Mouse (Mus musculus) midbrain, embryonic 13.5 days (tissue): Measurements from ENCODE around the gene Ino80e. TPM values are rescaled to one million over a fixed set of nuclear protein-coding genes. Genes with fewer than 3 reads are reported as not detected.

Source experiments
- ATAC-seq: fragments of 200-750 bp; cut with Nextera tagmentation; 2 replicates; pipeline ENCODE4 v1.8.0; 2017; ENCODE audit warnings: mild to moderate bottlenecking, moderate TSS enrichment, moderate library complexity
- H3K27ac ChIP-seq: fragments of 300-500 bp; sonication (generic); 2 replicates; pipeline ENCODE4 v1.5.1; 2015; ENCODE audit warnings: inconsistent platforms, mild to moderate bottlenecking, moderate library complexity
- H3K27me3 ChIP-seq: fragments of 300-500 bp; sonication (generic); 2 replicates; pipeline ENCODE4 v1.6.1; 2015; ENCODE audit warnings: mild to moderate bottlenecking, inconsistent platforms
- H3K36me3 ChIP-seq: fragments of 300-500 bp; sonication (generic); 2 replicates; pipeline ENCODE4 v1.6.1; 2015; ENCODE audit warnings: mild to moderate bottlenecking, inconsistent platforms
- H3K4me1 ChIP-seq: fragments of 300-500 bp; sonication (generic); replicated peaks from 2 replicates; pipeline ENCODE4 v1.6.1; 2015; ENCODE audit warnings: inconsistent platforms
- H3K4me2 ChIP-seq: fragments of 300-500 bp; sonication (generic); replicated peaks from 2 replicates; pipeline ENCODE4 v1.6.1; 2015; ENCODE audit warnings: moderate library complexity, mild to moderate bottlenecking, inconsistent platforms
- H3K4me3 ChIP-seq: fragments of 300-500 bp; sonication (generic); replicated peaks from 2 replicates; pipeline ENCODE4 v1.5.1; 2015; ENCODE audit warnings: mild to moderate bottlenecking, inconsistent platforms
- H3K9ac ChIP-seq: fragments of 300-500 bp; sonication (generic); replicated peaks from 2 replicates; pipeline ENCODE4 v1.6.1; 2015; ENCODE audit warnings: mild to moderate bottlenecking, inconsistent platforms
- H3K9me3 ChIP-seq: fragments of 300-500 bp; sonication (generic); 2 replicates; pipeline ENCODE4 v1.6.1; 2016; ENCODE audit warnings: mild to moderate bottlenecking, inconsistent platforms
- WGBS: fragments of 180-500 bp; shearing (Covaris S2); methylation state at CpG from one replicate; pipeline ENCODE4 v1.1.7; 2015; 5-methylcytosine and 5-hydroxymethylcytosine counted together
- polyA plus RNA-seq: library from polyadenylated mRNA; unstranded; fragments of >200 nt; fragmentation: Nextera tagmentation; extraction: Ambion mirVana; gene quantifications from 2 replicates; pipeline ENCODE4 v1.2.1, GENCODE M21; 2015

The Ino80e gene
- polyA plus RNA-seq, 1 experiment from 2014 or later, result 88.8 TPM

GRCm38 (mm10) chr7:126881040-126881439 lies 18.9 kb upstream of the Ino80e start:
- Histone ChIP-seq H3K27me3 (no peaks in the 10 kb centered on the region), H3K36me3 (peaks cover 44% of the 10 kb centered on the region), H3K4me2 (peak overlapping the region; percentile 93), H3K9ac (peak overlapping the region; percentile 91), H3K9me3 (no peaks in the 10 kb centered on the region), H3K4me3 (peak overlapping the region; percentile 69), H3K4me1 (peaks cover 37% of the 10 kb centered on the region), H3K27ac (no peak overlapping the region; the same call in 1 of the 2 replicates)
- ATAC-seq, result no peak
- 83% methylated on average over 6 of the region's 6 CpGs for WGBS

- Histone ChIP-seq H3K4me2 (no peak overlapping the region), H3K4me3 (no peak overlapping the region), H3K4me1 (peaks cover 22% of the 10 kb centered on the region), H3K9ac (no peak overlapping the region), H3K27me3 (no peaks in the 10 kb centered on the region), H3K9me3 (no peaks in the 10 kb centered on the region), H3K36me3 (peaks cover 83% of the 10 kb centered on the region), H3K27ac (no peak overlapping the region)
- ATAC-seq, result no peak
- 100% methylated on average over 1 of the region's 1 CpGs for whole genome bisulfite sequencing
These were observed 15.1 kb upstream of the Ino80e start for GRCm38 (mm10) chr7:126877239-126877638.

DNA sequence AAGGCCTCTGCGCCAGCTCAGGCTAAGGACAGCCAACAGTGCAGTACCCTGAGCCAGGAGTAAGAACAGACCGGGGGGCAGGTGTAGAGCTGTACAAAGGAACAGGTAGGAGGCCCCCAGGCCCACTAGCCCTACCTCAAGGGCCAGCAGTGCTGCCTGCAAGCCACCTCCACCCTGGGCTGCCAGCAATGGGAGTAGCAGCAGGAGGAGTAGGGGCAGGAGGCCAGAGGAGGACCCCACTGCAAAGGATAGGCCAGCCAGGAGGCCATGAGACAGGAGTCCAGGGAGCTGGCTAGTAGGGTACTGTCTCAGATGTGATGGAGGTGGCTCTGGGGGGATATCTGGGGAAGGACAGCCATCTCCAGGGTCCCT lies 8.3 kb upstream of the Ino80e start:
- Histone ChIP-seq H3K9ac (no peak overlapping the region), H3K36me3 (peaks cover 100% of the 10 kb centered on the region), H3K9me3 (no peaks in the 10 kb centered on the region), H3K4me2 (no peak overlapping the region), H3K4me1 (no peaks in the 10 kb centered on the region), H3K27me3 (no peaks in the 10 kb centered on the region), H3K4me3 (no peak overlapping the region), H3K27ac (no peak overlapping the region)
- no peak for ATAC-seq
- 100% methylated on average over 2 of the region's 2 CpGs for WGBS

DNA sequence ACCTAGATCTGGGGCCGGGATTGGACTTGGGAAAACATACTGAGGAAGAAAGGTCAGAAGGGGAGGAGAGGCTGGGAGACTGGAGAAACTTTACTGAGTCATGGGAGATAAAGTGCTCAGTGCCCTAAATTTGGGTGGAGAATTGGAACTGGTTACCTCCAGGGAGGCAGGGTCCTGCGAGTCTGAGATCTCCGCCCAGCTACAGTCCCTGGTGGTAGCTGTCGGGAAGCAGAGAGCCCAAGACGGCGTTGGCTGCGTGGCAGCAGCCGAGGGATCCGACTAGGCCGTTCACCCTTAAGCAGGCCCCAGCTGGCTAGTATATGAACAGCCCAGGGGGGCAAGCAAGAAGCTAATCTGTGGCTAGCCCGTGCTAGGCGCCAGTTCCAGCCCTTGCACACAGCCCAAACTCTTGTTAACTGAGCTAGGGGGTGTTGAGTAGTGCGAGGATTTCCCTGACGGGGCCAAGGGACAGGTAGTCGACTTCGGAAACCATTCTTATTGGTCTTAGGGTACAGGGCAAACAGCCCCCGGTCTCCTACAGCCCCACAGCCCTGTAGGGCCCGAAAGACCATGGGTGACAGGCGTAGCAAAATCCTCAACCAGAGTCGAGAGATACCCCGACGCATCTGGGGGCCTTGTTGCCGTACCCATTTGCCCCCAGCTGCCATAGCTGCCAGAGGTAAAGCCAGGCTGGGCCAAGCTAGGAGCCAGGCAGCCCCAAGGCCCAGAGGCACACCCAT lies 7.8 kb upstream of the Ino80e start:
- H3K4me1 ChIP-seq, result no peaks in the 10 kb centered on the region
- WGBS, result 94% methylated on average over 23 of the region's 23 CpGs

GRCm38 (mm10) chr7:126868003-126868402 lies 5.8 kb upstream of the Ino80e start:
- 83% methylated on average over 12 of the region's 12 CpGs for WGBS
- H3K36me3 ChIP-seq, result peaks cover 93% of the 10 kb centered on the region

More for the DNA sequence above, 7.8 kb upstream of the Ino80e start:
- no peak for ATAC-seq
- H3K4me2 ChIP-seq, result no peak overlapping the region
- no peaks in the 10 kb centered on the region for H3K27me3 ChIP-seq
- H3K9ac ChIP-seq, result no peak overlapping the region
- H3K36me3 ChIP-seq, result peaks cover 100% of the 10 kb centered on the region
- H3K27ac ChIP-seq, result no peak overlapping the region
- no peaks in the 10 kb centered on the region for H3K9me3 ChIP-seq
- no peak overlapping the region for H3K4me3 ChIP-seq

GRCm38 (mm10) chr7:126867534-126867933 lies 5.4 kb upstream of the Ino80e start:
- Histone ChIP-seq H3K4me2 (no peak overlapping the region), H3K27ac (no peak overlapping the region), H3K36me3 (peaks cover 88% of the 10 kb centered on the region), H3K9ac (no peak overlapping the region), H3K27me3 (no peaks in the 10 kb centered on the region), H3K4me1 (peaks cover 20% of the 10 kb centered on the region), H3K9me3 (no peaks in the 10 kb centered on the region), H3K4me3 (no peak overlapping the region)
- 86% methylated on average over 2 of the region's 2 CpGs for WGBS
- ATAC-seq, result no peak

More at GRCm38 (mm10) chr7:126868003-126868402, 5.8 kb upstream of the Ino80e start:
- Histone ChIP-seq H3K27me3 (no peaks in the 10 kb centered on the region), H3K4me2 (no peak overlapping the region), H3K4me1 (peaks cover 15% of the 10 kb centered on the region), H3K4me3 (no peak overlapping the region), H3K9ac (no peak overlapping the region), H3K27ac (no peak overlapping the region), H3K9me3 (no peaks in the 10 kb centered on the region)
- no peak for ATAC-seq

DNA sequence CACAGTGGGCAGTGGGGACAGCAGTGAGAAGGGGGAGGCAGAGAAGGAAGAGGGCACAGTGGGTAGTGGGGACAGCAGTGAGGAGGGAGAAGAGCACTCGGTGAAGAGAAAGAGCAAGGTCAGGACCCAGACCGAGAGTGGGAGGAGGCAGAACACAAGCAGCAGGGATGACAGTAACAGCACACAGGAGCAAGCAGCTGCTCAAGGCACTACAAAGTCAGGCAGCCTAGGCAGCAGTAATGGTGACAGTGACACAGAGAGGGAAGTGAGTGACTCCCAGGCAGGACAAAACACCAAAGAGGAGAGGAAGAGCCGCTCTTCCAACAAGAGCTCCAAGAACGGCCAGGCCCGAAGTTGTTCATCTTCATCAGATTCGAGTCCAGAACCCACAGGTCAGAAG lies 1.6 kb upstream of the Ino80e start:
- H3K36me3 ChIP-seq, result peaks cover 65% of the 10 kb centered on the region
- peaks cover 30% of the 10 kb centered on the region for H3K4me1 ChIP-seq
- H3K9ac ChIP-seq, result peak overlapping the region; percentile 66
- H3K4me3 ChIP-seq, result peak overlapping the region; percentile 66
- H3K27me3 ChIP-seq, result no peaks in the 10 kb centered on the region
- 68% methylated on average over 6 of the region's 6 CpGs for WGBS
- H3K9me3 ChIP-seq, result no peaks in the 10 kb centered on the region
- peak overlapping the region; percentile 84 for H3K27ac ChIP-seq
- ATAC-seq, result no peak
- peak overlapping the region; percentile 83 for H3K4me2 ChIP-seq

- H3K9ac ChIP-seq, result peak within 1 kb of the TSS; percentile 66
- peak within 1 kb of the TSS; percentile 83 for H3K4me2 ChIP-seq
- H3K9me3 ChIP-seq, result no peaks in the 10 kb centered on the region
- no peaks in the 10 kb centered on the region for H3K27me3 ChIP-seq
- H3K4me1 ChIP-seq, result peaks cover 30% of the 10 kb centered on the region
- ATAC-seq, result peak; percentile 90
- peak within 1 kb of the TSS; percentile 66 for H3K4me3 ChIP-seq
- WGBS, result 3% methylated on average over 42 of the region's 42 CpGs
- H3K27ac ChIP-seq, result peak within 1 kb of the TSS; percentile 84
- H3K36me3 ChIP-seq, result peaks cover 60% of the 10 kb centered on the region
These were observed 597 bp downstream of the Ino80e start, which contains the start of gene Hirip3 for GRCm38 (mm10) chr7:126861429-126862130. TSS of gene Hirip3 (plus strand) at chr7:126861972.

GRCm38 (mm10) chr7:126860987-126861386 lies 1.2 kb downstream of the Ino80e start:
- peak overlapping the region; percentile 83 for H3K4me2 ChIP-seq
- H3K4me1 ChIP-seq, result peaks cover 30% of the 10 kb centered on the region
- H3K36me3 ChIP-seq, result peaks cover 60% of the 10 kb centered on the region
- WGBS, result 79% methylated on average over 5 of the region's 5 CpGs
- H3K9me3 ChIP-seq, result no peaks in the 10 kb centered on the region
- no peaks in the 10 kb centered on the region for H3K27me3 ChIP-seq
- H3K27ac ChIP-seq, result no peak overlapping the region
- ATAC-seq, result no peak
- H3K4me3 ChIP-seq, result peak overlapping the region; percentile 66
- peak overlapping the region; percentile 66 for H3K9ac ChIP-seq

GRCm38 (mm10) chr7:126856741-126857420 lies 5.3 kb downstream of the Ino80e start:
- Histone ChIP-seq H3K9me3 (no peaks in the 10 kb centered on the region), H3K4me2 (no peak overlapping the region), H3K4me1 (peaks cover 9% of the 10 kb centered on the region), H3K27me3 (no peaks in the 10 kb centered on the region), H3K36me3 (peaks cover 76% of the 10 kb centered on the region), H3K4me3 (no peak overlapping the region), H3K9ac (no peak overlapping the region), H3K27ac (no peak overlapping the region)
- 78% methylated on average over 9 of the region's 9 CpGs for WGBS
- ATAC-seq, result no peak

- 85% methylated on average over 3 of the region's 3 CpGs for WGBS
- ATAC-seq, result no peak
- H3K36me3 ChIP-seq, result peaks cover 81% of the 10 kb centered on the region
- H3K4me3 ChIP-seq, result no peak overlapping the region
- H3K4me1 ChIP-seq, result peaks cover 1% of the 10 kb centered on the region
- H3K27me3 ChIP-seq, result no peaks in the 10 kb centered on the region; the same call in 1 of the 2 replicates
- H3K9me3 ChIP-seq, result no peaks in the 10 kb centered on the region
- H3K27ac ChIP-seq, result no peak overlapping the region
- H3K4me2 ChIP-seq, result no peak overlapping the region
- no peak overlapping the region for H3K9ac ChIP-seq
These were observed 6.5 kb downstream of the Ino80e start for GRCm38 (mm10) chr7:126855641-126856040.

GRCm38 (mm10) chr7:126853454-126853853 lies 8.7 kb downstream of the Ino80e start:
- Histone ChIP-seq H3K4me1 (peaks cover 11% of the 10 kb centered on the region), H3K9ac (no peak overlapping the region), H3K9me3 (no peaks in the 10 kb centered on the region), H3K27ac (no peak overlapping the region), H3K4me2 (no peak overlapping the region), H3K36me3 (peaks cover 67% of the 10 kb centered on the region), H3K4me3 (no peak overlapping the region), H3K27me3 (peaks cover 16% of the 10 kb centered on the region)
- no peak for ATAC-seq
- WGBS, result 93% methylated on average over 5 of the region's 5 CpGs
